Mouse (Mus musculus) ZHBTc4 (cell line): ENCODE measurements at regions not wholly inside any gene's neighbourhood (a gene's known extent, or its start where the extent isn't known, plus 50 kb on each side); places are given as distances from the start of the nearest gene placed in this dataset.

Experiments
- DNase-seq: peaks from one replicate; pipeline ENCODE4 v3.0.0-alpha.2; 2011; ENCODE audit warnings: low read depth, low spot score

GRCm38 (mm10) chr17:61960837-61961236 is 920.3 kb downstream of the Efna5 start:
- DNase-seq = no peak

- DNase-seq = no peak
Measured at GRCm38 (mm10) chr17:61960017-61960813, 920.9 kb downstream of the Efna5 start.

- DNase-seq = no peak
Measured at GRCm38 (mm10) chr17:61917766-61918165, 963.4 kb downstream of the Efna5 start.

- DNase-seq = peak; percentile 77
Measured at GRCm38 (mm10) chr17:61902898-61903297, 978.2 kb downstream of the Efna5 start.

- no peak for DNase-seq
Measured at GRCm38 (mm10) chr17:61890631-61891030, 990.5 kb downstream of the Efna5 start.

GRCm38 (mm10) chr17:61866154-61866553 is 1015.0 kb downstream of the Efna5 start:
- no peak for DNase-seq

- DNase-seq = no peak
Measured at GRCm38 (mm10) chr17:61862437-61862836, 1018.7 kb downstream of the Efna5 start.

GRCm38 (mm10) chr17:61837555-61837954 is 1043.6 kb downstream of the Efna5 start:
- DNase-seq = no peak

GRCm38 (mm10) chr17:61815490-61815889 is 1065.6 kb downstream of the Efna5 start:
- DNase-seq = no peak

GRCm38 (mm10) chr17:61768361-61768760 is 1112.8 kb downstream of the Efna5 start:
- DNase-seq = no peak

- DNase-seq = no peak
Measured at GRCm38 (mm10) chr17:61765143-61765542, 1116.0 kb downstream of the Efna5 start.
